Mouse (Mus musculus) spleen, adult 18-20 months (tissue): ENCODE results near the gene 3100002H09Rik.

Experiments used
- DNase-seq, 2 experiments: peaks; one replicate each; pipeline ENCODE4 v3.0.0; 2022; ENCODE audit warnings: mixed read lengths in 2 of 2

Gene 3100002H09Rik

GRCm38 (mm10) chr4:124614189-124614588 lies 3.6 kb upstream of the 3100002H09Rik start:
- no peak for DNase-seq

- no peak for DNase-seq
Measured at GRCm38 (mm10) chr4:124611768-124612167, 1.2 kb upstream of the 3100002H09Rik start.

- no peak for DNase-seq
Measured at GRCm38 (mm10) chr4:124610066-124610465, 537 bp downstream of the 3100002H09Rik start.

GRCm38 (mm10) chr4:124607166-124607565 lies 3.4 kb downstream of the 3100002H09Rik start:
- DNase-seq, result no peak

GRCm38 (mm10) chr4:124606180-124606579 lies 4.4 kb downstream of the 3100002H09Rik start:
- DNase-seq, result no peak

DNA sequence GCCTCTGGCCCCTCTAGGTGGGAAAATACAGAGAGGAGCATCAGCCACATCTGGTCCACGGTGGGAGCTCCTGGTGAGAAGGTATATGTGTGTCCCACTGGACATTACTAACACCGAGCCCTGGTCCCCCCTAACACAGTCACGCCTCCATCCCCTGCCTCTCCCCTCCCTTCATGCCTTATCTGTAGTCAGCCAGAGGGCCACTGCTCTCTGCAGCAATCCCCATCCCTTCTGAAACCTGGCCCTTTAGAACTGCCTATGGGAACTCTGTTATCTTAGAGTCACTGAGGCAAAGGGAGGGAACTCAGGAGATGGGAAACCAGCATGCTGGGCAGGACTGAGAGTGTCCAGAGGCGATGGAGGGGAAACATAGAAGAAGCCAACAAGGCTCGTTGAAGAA lies 5.3 kb downstream of the 3100002H09Rik start:
- DNase-seq, result no peak

- DNase-seq, result no peak
Measured at GRCm38 (mm10) chr4:124603712-124604111, 6.9 kb downstream of the 3100002H09Rik start.

GRCm38 (mm10) chr4:124595929-124596328 lies 14.7 kb downstream of the 3100002H09Rik start:
- no peak for DNase-seq

GRCm38 (mm10) chr4:124594933-124595332 lies 15.7 kb downstream of the 3100002H09Rik start:
- no peak for DNase-seq

DNA sequence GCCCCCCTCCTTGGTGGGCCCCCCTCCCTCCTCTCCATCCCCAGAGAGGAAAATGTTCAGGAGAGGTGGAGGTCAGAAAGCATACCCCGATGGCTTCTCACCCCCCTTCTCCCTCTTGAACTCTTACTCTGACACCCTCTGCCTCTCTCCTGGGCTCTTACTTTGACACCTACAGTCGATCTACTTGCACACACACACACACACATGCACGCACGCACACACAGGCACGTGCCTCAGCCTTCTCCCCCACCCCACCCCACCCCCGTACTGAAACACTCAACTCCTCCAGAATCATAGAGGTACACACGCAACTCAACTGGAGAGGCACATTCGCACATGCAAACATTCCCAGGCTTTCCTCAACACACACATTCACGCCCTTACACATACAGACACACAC lies 16.9 kb downstream of the 3100002H09Rik start:
- DNase-seq, result no peak

DNA sequence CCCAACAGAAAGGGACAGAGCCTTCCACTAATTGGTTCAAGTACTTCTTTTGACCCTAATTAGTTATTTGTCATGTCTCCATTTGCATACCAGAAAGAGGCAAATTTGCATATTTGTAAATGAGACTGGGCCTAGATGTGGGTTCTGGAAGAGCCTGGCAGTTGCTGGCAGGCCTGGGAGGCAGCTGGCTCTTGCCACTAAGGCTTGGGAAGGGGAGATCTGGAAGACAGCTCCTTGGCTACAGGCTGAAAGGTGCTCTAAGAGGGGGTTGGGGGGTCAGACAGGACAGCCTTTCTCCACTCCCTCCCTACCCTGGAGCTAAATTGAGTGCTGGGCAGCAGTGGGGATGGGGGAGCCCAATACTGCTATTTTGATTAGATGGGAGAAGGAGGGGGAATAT lies 17.4 kb downstream of the 3100002H09Rik start:
- no peak for DNase-seq

GRCm38 (mm10) chr4:124592241-124592640 lies 18.4 kb downstream of the 3100002H09Rik start:
- DNase-seq, result no peak

DNA sequence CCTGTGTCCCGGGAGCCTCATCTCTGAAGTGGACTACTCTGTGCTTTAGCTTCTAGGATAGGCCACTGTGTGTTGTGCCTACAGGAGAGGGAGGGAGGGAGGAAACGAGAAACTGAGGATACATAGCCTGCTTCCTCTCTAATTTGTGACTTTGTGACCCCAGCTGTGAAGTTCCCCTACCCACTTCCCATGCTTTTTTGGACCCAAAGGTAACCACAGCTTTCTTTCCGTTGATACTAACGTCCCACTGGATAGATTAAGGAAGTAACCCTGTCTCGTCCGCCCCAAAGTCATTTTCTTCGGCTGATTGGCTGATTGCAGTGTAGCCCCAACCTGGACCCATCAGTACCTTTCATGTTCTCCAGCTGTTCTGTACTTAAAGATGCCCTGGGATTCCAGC lies 29.9 kb downstream of the 3100002H09Rik start:
- no peak for DNase-seq

DNA sequence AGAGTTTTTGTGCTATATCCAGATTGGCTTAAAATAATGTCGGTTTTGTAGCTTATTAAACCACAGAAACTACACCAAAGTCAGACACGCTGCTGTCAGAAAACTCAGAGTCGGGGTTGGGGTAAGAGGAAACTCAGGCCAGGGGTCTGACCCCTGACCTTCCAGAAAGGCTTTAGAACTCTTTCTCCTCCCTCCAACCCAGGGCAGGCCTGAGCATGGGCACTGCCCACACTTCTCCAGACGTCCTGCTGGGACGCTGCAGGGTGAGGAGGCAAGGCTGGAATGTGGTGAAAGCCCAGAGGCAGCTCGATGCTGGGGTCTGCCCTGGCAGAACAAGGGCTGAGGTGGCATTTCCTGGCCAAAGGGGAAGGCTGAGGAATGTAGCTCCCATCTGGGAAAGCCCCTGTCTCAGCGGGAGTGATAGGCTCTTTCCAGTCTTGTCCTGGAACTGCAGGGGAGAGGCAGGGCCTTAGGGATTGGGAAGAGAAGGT lies 34.6 kb downstream of the 3100002H09Rik start:
- DNase-seq, result no peak

DNA sequence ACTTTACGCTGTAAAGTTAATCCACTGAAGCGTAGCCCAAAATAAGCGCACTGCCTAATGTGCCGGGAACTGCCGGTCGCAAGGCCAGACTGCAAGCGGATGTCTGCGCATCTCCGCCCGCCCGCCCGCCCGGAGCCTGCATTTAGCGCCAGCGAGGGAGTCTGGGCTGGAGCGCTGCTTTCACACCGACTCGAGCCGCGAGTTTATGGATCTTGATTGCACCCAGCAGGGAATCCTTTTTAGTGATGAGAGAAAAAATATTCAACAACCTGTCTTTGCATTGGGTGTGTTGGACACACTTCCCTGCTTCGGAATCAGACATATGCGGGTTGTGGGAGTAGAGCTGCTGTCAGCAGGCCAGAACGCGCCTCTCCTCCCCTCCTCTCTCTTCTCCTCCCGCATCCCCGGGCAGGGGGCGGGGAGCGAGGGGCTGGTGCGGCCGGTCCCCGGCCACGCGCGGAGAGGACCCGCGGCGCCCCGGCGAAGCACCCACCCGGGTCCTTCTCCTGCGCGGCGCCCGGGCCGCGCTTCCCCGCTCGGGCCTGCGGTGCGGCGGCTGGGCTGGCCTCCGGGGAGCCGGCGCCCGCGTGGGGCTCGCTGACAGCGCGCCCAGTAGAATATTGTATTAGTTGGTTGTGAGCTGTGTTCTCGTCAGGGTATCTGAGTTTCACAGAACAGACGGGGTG lies 35.2 kb downstream of the 3100002H09Rik start:
- DNase-seq, result no peak

DNA sequence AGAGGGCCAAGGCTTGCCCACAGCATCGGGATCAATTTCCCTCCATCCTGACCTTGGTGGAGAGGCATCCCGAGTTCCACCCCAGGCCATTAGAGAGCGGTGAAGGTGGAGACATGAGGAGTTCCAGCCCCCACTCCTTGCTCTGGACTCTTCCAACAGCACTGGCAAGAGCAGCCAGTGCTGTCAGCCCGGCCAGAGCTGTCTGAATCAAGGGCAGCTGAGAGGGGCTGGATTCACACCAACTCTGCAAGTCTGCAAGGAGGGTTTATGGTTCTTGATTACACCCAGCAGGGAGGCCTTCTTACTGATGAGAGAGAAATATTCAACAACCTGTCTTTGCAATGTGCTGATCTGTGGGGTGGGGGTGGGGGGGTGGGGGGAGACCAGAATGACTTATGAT lies 37.0 kb downstream of the 3100002H09Rik start:
- no peak for DNase-seq

DNA sequence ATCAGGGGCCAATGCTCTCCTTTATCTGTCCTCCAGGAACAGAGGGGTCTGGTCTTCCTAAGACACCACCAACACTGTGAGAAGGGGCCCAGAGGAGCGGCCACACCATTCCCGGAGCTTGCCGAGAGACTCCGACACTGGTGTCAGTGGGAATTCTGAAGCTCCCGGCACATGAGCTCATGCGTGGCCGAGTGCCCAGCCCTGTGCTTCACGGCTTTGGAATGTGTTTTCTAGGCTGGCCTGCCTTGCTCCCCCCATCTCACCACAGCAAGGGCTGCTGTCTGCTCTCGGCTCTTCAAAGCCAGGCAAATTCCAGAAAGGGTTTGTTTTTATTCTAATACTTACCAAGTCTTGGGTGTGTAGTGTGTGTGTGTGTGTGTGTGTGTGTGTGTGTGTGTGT lies 39.6 kb downstream of the 3100002H09Rik start:
- no peak for DNase-seq

DNA sequence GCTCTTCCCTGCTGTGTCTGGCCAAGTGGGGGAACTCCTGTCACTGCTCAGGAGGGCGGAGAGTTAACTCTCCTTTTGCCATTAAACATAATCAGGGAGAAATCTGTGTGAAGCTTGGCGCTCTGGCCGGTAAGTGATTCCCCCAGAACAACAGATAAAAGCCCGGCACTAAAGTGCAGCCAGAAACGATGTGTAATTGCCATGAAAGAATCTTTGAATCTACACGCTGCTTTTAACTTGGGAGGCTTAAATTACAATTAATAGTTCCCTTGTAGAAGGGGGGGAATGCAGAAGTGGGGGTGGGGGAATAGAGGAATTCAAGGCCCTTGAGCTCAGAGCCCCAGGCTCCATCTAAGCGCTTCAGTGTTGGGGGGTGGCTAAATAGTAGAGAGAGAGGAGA lies 40.9 kb downstream of the 3100002H09Rik start:
- DNase-seq, result no peak

DNA sequence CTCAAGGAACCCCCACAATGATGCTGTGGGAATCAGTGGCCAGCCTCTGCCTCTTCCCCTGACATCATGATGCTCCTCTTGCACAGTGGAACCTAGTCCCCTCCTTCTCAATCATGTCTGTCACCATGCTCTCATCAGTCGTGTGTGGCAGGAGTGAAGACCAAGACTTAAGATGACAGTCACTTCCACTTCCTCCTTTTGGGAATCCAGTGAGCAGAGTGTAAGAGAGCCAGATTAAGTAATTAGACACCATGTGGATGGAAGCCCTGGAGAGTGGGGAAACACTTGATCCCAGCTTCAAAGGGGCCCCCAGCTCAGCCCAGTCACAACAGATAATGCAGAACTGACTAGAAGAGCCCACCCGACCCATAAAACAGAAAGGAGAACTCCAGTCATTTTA lies 47.2 kb downstream of the 3100002H09Rik start:
- DNase-seq, result no peak

DNA sequence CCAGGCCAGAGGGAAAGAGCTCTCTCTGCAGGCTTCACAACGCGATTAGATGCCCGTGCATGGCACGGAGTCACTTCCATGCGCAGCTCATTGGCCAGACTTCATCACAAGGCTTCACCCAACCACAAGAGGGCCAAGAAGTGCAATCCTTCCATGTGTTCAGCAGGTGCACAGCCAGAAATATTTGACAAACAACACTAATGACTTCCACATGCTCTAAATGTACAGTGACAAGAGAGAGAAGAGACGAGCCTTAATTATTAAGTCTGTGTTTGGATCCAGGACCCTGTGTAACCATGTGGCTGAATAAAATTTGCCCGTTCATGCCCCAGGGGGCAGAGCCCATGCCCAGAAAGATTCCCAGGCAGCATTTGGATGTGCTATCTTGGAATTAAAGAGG lies 47.9 kb downstream of the 3100002H09Rik start:
- no peak for DNase-seq
